Mouse (Mus musculus): ENCODE measurements around the gene Wdr77. TPM values are rescaled to one million over a fixed set of nuclear protein-coding genes. Genes with fewer than 3 reads are reported as not detected.
"Not testable (repeated sequence)": the region's sequence is repeated elsewhere in the genome, so short reads cannot be mapped to it uniquely, and the experiment has no call there.

Wdr77 gene
- total and polyA plus RNA-seq, 2 experiments from 2014 or later, result 64.8 to 77.7 TPM

- H3K4me2 ChIP-seq (ENCODE audit: low read depth), result no peak overlapping the region
- TF ChIP-seq CTCF (IDR thresholded peaks at IDR 0.05; ENCODE audit: low read depth), result no peak
- H3K9ac ChIP-seq, result no peak overlapping the region
- no peaks in the 10 kb centered on the region for H3K36me3 ChIP-seq (ENCODE audit: insufficient read depth)
- H3K4me1 ChIP-seq (ENCODE audit: insufficient read depth), result no peaks in the 10 kb centered on the region
- no peak overlapping the region for H3K4me3 ChIP-seq (ENCODE audit: low read depth, low read length)
- 75% methylated on average over 10 of the region's 10 CpGs for WGBS
- DNase-seq (no peak), ATAC-seq (no peak)
- no peak overlapping the region for H3K27ac ChIP-seq (ENCODE audit: low read depth, low read length)
- no peaks in the 10 kb centered on the region for H3K27me3 ChIP-seq (ENCODE audit: insufficient read depth, low read length)
- no peaks in the 10 kb centered on the region for H3K9me3 ChIP-seq (ENCODE audit: low read length)
Measured at GRCm38 (mm10) chr3:105917656-105918354, 41.4 kb upstream of the Wdr77 start.

- H3K36me3 ChIP-seq (ENCODE audit: insufficient read depth), result no peaks in the 10 kb centered on the region
- H3K4me3 ChIP-seq (ENCODE audit: low read depth, low read length), result no peak overlapping the region
- ATAC-seq (no peak), DNase-seq (no peak)
- H3K9ac ChIP-seq, result no peak overlapping the region
- TF ChIP-seq CTCF (IDR thresholded peaks at IDR 0.05; ENCODE audit: low read depth), result no peak
- no peaks in the 10 kb centered on the region for H3K4me1 ChIP-seq (ENCODE audit: insufficient read depth)
- H3K27ac ChIP-seq (ENCODE audit: low read depth, low read length), result no peak overlapping the region
- H3K4me2 ChIP-seq (ENCODE audit: low read depth), result no peak overlapping the region
- no peaks in the 10 kb centered on the region for H3K9me3 ChIP-seq (ENCODE audit: low read length)
- H3K27me3 ChIP-seq (ENCODE audit: insufficient read depth, low read length), result no peaks in the 10 kb centered on the region
- 74% methylated on average over 3 of the region's 3 CpGs for WGBS
Measured at GRCm38 (mm10) chr3:105918355-105918745, 40.8 kb upstream of the Wdr77 start.

- not testable (repeated sequence) for H3K27ac ChIP-seq (ENCODE audit: low read depth, low read length); H3K4me1 ChIP-seq (ENCODE audit: insufficient read depth); H3K9ac ChIP-seq; ATAC-seq; DNase-seq; H3K9me3 ChIP-seq (ENCODE audit: low read length); H3K27me3 ChIP-seq (ENCODE audit: insufficient read depth, low read length); H3K4me3 ChIP-seq (ENCODE audit: low read depth, low read length); H3K36me3 ChIP-seq (ENCODE audit: insufficient read depth); H3K4me2 ChIP-seq (ENCODE audit: low read depth)
Measured at GRCm38 (mm10) chr3:105920743-105921142, 38.4 kb upstream of the Wdr77 start.

- no peak for TF ChIP-seq CTCF (IDR thresholded peaks at IDR 0.05; ENCODE audit: low read depth)
- no peaks in the 10 kb centered on the region for H3K9me3 ChIP-seq (ENCODE audit: low read length)
- no peak overlapping the region for H3K27ac ChIP-seq (ENCODE audit: low read depth, low read length)
- 80% methylated on average over 2 of the region's 2 CpGs for WGBS
- no peaks in the 10 kb centered on the region for H3K27me3 ChIP-seq (ENCODE audit: insufficient read depth, low read length)
- ATAC-seq (no peak), DNase-seq (no peak)
- no peak overlapping the region for H3K4me3 ChIP-seq (ENCODE audit: low read depth, low read length)
- no peak overlapping the region for H3K4me2 ChIP-seq (ENCODE audit: low read depth)
- no peak overlapping the region for H3K9ac ChIP-seq
- no peaks in the 10 kb centered on the region for H3K36me3 ChIP-seq (ENCODE audit: insufficient read depth)
- H3K4me1 ChIP-seq (ENCODE audit: insufficient read depth), result no peaks in the 10 kb centered on the region
Measured at GRCm38 (mm10) chr3:105921959-105922358, 37.2 kb upstream of the Wdr77 start.

GRCm38 (mm10) chr3:105924616-105925015, 34.6 kb upstream of the Wdr77 start:
- DNase-seq (no peak), ATAC-seq (no peak)
- WGBS, result 93% methylated on average over 9 of the region's 9 CpGs
- Histone ChIP-seq H3K4me1 (ENCODE audit: insufficient read depth) (no peaks in the 10 kb centered on the region), H3K4me2 (ENCODE audit: low read depth) (no peak overlapping the region), H3K27me3 (ENCODE audit: insufficient read depth, low read length) (no peaks in the 10 kb centered on the region), H3K9me3 (ENCODE audit: low read length) (no peaks in the 10 kb centered on the region), H3K36me3 (ENCODE audit: insufficient read depth) (no peaks in the 10 kb centered on the region), H3K9ac (no peak overlapping the region), H3K27ac (ENCODE audit: low read depth, low read length) (no peak overlapping the region), H3K4me3 (ENCODE audit: low read depth, low read length) (no peak overlapping the region)
- no peak for TF ChIP-seq CTCF (IDR thresholded peaks at IDR 0.05; ENCODE audit: low read depth)

- no peak overlapping the region for H3K4me3 ChIP-seq (ENCODE audit: low read depth, low read length)
- WGBS, result 84% methylated on average over 7 of the region's 7 CpGs
- TF ChIP-seq CTCF (IDR thresholded peaks at IDR 0.05; ENCODE audit: low read depth), result no peak
Measured at GRCm38 (mm10) chr3:105927561-105928194, 31.5 kb upstream of the Wdr77 start.

GRCm38 (mm10) chr3:105928195-105928569, 31.0 kb upstream of the Wdr77 start:
- H3K9ac ChIP-seq, result no peak overlapping the region
- no peak overlapping the region for H3K27ac ChIP-seq (ENCODE audit: low read depth, low read length)
- H3K4me3 ChIP-seq (ENCODE audit: low read depth, low read length), result no peak overlapping the region
- 91% methylated on average over 3 of the region's 3 CpGs for WGBS
- no peaks in the 10 kb centered on the region for H3K9me3 ChIP-seq (ENCODE audit: low read length)
- no peaks in the 10 kb centered on the region for H3K4me1 ChIP-seq (ENCODE audit: insufficient read depth)
- ATAC-seq (no peak), DNase-seq (no peak)
- H3K4me2 ChIP-seq (ENCODE audit: low read depth), result no peak overlapping the region
- no peaks in the 10 kb centered on the region for H3K36me3 ChIP-seq (ENCODE audit: insufficient read depth)
- no peak for TF ChIP-seq CTCF (IDR thresholded peaks at IDR 0.05; ENCODE audit: low read depth)
- no peaks in the 10 kb centered on the region for H3K27me3 ChIP-seq (ENCODE audit: insufficient read depth, low read length)

More at GRCm38 (mm10) chr3:105927561-105928194, 31.5 kb upstream of the Wdr77 start:
- Histone ChIP-seq H3K27me3 (ENCODE audit: insufficient read depth, low read length) (no peaks in the 10 kb centered on the region), H3K9me3 (ENCODE audit: low read length) (no peaks in the 10 kb centered on the region), H3K4me1 (ENCODE audit: insufficient read depth) (no peaks in the 10 kb centered on the region), H3K9ac (no peak overlapping the region), H3K36me3 (ENCODE audit: insufficient read depth) (no peaks in the 10 kb centered on the region), H3K27ac (ENCODE audit: low read depth, low read length) (no peak overlapping the region), H3K4me2 (ENCODE audit: low read depth) (no peak overlapping the region)
- ATAC-seq, result no peak
- DNase-seq, result no peak

All from forebrain, postnatal 0 days (tissue).